Mouse (Mus musculus) 416B (cell line): ENCODE results near the gene B4galt5.

ENCODE experiments used
- DNase-seq: peaks from one replicate; pipeline ENCODE4 v3.0.0; 2011; ENCODE audit warnings: low read depth

The B4galt5 gene

GRCm38 (mm10) chr2:167358499-167358898 lies 9.5 kb upstream of the B4galt5 start:
- DNase-seq, result peak; percentile 64

GRCm38 (mm10) chr2:167356885-167357284 lies 7.9 kb upstream of the B4galt5 start:
- peak; percentile 34 for DNase-seq

DNA sequence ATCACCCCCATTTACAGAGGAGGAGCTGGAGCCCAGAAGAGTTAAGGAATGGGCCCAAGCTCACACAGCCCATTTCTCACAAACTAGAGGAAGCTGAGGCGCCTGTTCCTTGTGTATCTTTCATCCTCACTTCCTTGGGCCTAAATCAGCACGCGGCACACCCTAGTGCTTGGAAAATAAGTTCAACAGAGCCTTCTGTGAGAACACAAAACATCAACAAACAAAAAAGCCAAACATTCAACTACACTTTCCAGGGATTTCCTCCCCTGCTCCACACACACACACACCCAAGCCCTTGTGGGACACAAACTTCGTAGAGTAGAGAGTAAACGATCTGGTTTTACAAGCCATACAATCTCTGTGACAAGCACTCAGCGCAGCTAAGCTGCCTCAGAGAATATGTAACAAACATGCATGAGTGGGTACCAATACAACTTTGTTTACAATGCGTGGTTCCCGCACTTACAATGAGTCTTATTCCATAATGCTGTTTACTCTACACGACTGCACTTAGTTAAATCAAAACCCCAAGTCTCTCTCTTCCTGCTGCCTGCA lies 5.7 kb upstream of the B4galt5 start:
- no peak for DNase-seq

- no peak for DNase-seq
Observed at GRCm38 (mm10) chr2:167354046-167354445, 5.1 kb upstream of the B4galt5 start.

- peak; percentile 58 for DNase-seq
Observed at GRCm38 (mm10) chr2:167352496-167352895, 3.5 kb upstream of the B4galt5 start.

DNA sequence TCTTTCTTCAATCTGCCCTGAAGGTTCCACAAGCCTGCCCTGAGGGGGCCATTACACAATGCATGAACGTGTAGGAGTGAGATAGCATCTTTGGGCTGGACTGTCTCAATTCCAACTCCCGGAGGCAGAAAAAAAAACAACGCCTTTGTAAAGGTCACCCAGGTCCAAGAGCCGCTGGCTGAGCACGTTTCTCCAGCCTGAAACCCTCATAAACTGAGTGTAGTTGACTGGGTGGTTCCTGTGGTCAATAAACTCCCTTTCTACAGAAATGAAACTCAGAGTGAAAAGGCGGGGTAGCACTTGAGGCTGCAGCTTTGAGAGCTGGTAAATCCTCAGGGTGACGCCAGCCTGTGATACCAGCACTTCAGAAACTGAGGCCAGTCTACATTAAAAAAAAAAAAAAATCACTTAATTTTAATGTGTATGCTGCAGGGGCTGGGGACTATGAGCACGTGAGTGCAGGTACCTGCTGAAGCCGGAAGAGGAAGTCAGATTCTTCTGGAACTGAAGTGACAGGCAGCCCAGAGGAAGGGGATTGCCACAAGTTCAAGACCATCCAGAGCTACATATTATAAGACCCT lies 2.5 kb upstream of the B4galt5 start:
- DNase-seq, result peak; percentile 85

- no peak for DNase-seq
Observed at GRCm38 (mm10) chr2:167350126-167350650, 1.2 kb upstream of the B4galt5 start.

GRCm38 (mm10) chr2:167349283-167349936 lies 427 bp upstream of the B4galt5 start:
- DNase-seq, result peak; percentile 95

DNA sequence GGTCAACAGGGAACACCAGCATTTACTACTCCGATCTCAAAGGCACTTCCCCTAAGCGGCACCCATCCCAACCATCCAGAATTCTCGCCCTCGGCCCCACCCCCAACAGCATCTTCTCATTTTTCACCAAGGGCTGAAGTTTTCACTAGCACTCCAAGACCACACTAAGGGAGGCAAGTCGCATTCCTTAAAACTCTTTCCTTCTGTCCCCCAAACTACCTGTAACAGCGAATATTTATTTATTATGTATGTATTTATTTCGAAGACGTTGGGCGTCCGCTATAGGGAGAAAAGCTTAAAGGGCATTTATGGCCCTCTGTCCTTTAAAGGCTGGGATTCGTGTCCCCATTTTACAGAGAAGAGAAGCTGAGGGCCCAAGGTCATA lies 1.0 kb downstream of the B4galt5 start:
- peak; percentile 13 for DNase-seq

GRCm38 (mm10) chr2:167347361-167347760 lies 1.6 kb downstream of the B4galt5 start:
- no peak for DNase-seq

DNA sequence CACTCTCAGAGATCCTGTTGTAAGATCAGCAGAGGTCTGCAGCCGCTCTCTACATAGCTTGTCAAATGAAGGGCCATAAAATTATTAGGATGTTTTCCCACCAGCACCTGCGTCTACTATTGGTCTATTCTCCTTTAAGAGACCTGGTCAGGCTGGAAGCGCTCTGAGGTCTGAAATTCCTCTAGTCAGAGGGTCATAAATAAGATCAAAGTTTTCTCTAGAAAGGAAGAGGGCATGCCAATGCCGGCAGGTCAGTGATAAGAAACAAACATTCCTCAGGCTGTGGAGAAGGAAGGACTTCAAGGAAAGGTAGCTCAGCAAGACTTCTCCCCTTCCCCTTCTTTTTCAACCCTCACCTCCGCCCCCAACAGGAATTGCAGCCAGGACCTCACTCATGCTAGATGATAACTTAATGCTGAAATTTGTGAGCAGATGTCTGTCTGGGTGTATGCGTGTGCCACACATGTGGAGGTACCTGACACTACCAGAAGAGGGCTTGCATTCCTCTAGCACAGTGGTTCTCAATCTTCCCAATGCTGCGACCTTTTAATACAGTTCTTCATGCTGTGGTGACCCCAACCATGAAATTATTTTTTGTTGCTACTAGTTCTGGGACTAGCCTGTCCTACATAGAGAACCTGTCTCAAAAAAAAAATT lies 3.3 kb downstream of the B4galt5 start:
- peak; percentile 31 for DNase-seq

DNA sequence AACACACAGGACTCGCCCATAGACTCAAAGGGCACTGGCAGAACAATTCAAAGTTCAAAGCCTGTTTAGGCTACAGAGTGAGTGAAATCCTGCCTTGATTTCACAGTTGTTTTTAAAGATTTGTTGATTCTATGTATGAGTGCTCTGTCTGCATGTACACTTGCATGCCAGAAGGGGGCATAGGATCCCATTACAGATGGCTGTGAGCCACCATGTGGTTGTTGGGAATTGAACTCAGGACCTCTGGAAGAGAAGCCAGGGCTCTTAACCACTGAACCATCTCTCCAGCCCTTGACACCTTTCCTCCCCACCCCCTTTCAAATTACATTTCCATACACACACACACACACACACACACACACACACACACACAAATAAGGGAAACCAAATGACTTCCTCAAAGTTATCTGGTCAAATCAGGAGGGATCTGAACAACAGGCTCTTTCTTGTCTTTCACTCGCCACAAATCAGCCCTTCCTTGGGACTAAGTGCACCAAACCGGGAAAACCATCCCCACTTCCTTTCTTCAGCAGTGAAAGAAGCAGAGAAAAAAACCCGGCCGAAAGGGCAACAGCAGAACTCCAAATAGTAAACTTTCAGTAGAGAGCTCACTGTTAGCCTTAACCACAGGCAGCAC lies 4.0 kb downstream of the B4galt5 start:
- DNase-seq, result peak; percentile 73

DNA sequence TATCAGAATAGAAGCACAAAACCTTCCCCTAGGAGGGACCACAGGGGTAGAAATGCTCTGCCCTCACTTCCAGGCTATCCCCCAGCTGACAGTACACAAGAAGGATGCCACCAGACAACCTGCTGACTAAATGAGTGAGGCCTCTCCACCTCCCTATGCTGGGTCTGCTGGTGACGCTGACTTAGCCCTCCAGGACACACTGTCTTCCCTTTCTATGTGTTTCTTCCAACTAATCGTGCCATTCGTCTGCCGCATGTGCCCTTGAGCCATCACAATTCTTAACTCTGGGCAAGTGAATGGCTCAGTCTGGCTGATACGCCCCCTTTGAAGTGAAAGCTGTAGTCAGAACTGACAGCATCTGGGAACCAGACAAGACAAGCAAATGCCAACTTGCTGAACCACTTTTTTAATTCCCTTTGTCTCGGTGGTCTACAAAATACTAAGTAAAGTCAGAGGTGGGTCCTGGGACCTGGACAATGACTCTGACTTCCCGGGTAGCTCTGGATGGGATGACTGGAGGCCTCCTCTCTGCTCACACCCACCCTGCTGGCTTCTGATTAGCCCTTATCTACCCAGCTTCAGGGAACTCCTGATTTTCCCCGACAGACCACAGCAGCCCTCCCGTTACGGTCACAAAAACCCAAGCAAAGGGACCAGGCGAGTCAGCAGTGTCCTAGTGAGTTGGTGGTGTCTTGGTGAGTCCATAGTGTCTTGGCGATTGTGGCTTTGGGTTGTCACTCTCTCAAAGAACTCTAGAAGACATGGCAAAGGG lies 5.4 kb downstream of the B4galt5 start:
- peak; percentile 29 for DNase-seq

GRCm38 (mm10) chr2:167342876-167343275 lies 6.1 kb downstream of the B4galt5 start:
- no peak for DNase-seq

DNA sequence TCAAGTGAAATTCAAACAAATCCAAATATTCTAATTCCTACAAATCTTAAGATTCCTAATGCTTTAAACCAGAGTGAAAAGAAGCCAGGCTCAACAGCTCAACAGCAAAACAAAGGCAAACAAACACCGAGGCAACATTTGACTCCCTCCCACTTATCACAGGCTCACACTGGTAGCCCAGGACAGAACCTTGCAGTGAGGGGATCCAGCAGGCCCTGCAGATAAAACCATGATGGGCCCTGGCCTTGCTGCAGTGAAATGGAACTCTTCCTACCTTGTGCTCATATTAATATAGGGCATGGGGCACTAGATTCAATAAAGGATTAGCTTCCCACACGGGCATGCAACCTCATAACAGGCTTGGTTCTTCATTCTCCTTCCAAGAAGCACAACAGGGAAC lies 11.4 kb downstream of the B4galt5 start:
- DNase-seq, result no peak

GRCm38 (mm10) chr2:167337214-167337512 lies 11.8 kb downstream of the B4galt5 start:
- no peak for DNase-seq

DNA sequence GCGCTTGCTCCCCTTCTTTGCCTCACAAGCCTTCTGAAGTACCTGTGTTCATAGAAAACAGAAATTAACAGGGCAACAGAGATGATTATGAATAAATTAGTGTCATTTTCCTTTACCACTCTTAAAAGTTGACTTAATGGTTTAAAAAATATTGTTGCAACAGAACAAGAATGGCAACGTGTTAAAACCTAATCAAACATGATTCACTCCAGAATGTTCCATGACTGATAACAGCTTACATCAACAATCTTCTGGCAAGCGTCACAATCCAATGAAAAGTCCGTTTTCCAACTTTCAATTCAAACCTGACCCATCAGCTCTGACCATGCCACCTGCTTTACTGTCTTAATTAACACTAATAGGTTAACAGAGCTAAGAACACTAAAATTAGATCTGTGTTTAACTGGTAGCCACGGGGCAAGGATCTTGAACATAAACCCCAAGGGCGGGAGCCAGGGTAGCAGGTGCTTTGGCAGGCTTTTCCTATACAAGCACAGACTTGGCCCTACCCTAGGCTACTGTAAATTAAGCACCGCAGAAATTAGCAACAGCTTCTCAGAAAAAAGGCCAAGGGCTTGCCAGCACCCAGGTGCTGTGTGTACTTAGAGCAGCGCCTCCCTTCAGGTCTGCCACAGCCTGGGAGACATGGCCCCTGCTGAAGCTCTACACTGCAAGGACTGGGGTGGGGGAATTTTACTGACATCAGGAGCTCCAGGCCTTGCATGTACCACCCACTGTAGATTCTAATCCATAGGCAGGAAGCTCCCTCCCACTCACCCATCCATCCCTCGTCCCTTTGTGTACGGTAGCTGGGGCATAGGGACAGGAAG lies 12.4 kb downstream of the B4galt5 start:
- DNase-seq, result no peak

GRCm38 (mm10) chr2:167335066-167335465 lies 13.9 kb downstream of the B4galt5 start:
- DNase-seq, result peak; percentile 76

DNA sequence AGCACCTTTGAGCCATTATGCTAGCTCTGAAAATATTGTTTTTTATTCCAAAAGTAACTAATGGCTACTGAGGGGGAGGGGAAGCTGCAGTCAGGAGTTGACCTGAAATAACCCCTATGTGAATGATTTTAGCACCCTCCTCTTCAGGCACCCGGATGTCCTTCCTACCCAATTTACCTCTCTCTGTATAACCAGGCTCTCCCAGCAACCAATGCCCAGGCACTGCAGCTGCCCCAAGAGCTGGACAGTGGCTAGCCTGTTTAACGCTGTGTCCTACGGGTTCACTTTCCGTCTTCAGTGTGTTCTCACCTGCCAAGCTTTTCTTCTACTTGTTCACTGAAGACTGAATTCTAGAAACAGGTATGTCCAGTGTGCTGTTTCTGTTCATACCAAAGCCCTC lies 14.7 kb downstream of the B4galt5 start:
- no peak for DNase-seq

DNA sequence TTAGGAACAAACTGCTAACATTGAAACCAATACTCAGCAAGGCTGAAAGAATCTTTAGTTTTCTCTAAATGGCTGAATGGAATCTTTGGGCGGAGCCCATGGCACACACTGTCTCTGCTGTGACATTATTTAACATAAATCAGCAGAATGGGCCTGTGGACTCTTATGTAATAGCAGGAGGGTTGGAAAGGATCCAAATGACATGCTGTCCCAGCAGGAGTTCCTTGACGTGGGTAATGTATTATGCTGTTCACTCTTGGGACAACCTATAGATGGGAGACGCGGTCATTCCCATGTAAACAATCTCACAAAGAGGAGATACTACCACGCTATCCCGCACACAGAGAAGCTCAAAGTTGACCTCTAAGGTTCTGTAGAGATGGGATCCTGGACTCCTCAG lies 15.5 kb downstream of the B4galt5 start:
- no peak for DNase-seq
